Mouse (Mus musculus) lung, adult 2 months (tissue): ENCODE measurements at regions not wholly inside any gene's neighbourhood (a gene's known extent, or its start where the extent isn't known, plus 50 kb on each side); places are given as distances from the start of the nearest gene placed in this dataset.

Experiments used
- CTCF ChIP-seq: fragments of 200-500 bp; IDR thresholded peaks from 2 replicates; pipeline ENCODE4 v1.5.1; 2011; ENCODE audit warnings: mild to moderate bottlenecking, low read length, control low read depth; ENCODE audit not compliant: insufficient read depth
- POLR2A ChIP-seq: fragments of 200-500 bp; IDR thresholded peaks from 2 replicates; pipeline ENCODE4 v1.6.1; 2011; ENCODE audit warnings: low read depth, mild to moderate bottlenecking, control low read depth, low read length, borderline replicate concordance; ENCODE audit errors: extremely low read depth

DNA sequence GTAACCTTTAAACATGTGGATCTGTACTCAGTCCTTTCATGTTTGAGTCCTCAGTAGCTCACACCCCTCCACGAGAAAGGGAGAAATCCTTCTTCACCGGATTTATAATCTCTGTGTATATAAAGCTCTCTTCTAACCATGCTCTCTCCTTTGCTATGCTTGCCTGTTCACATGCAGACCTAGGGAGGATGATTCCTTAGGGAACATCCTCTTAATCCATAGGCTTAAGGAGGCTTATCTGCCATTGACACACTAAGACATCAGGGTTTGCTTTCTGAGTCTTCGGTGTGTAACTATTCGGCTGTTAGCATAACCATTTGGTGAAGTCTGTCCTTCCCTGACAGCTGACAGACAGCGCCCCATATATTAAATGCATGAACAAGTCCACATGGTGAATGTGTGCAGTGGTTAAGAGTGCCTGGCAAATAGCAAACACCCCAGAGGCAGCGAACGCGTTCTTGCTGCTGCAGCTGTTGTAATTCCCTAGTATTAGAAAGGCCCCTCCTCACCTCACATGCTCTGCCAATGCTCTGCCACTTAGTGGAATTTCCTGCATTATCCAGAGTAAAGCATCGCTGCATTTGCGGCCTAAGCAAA is 205.2 kb upstream of the Gm12728 start:
- TF ChIP-seq CTCF: no peak
- no peak for TF ChIP-seq POLR2A
